Mouse (Mus musculus) MEL (cell line): ENCODE data around the gene Magea2.
"Not testable (repeated sequence)": the region's sequence is repeated elsewhere in the genome, so short reads cannot be mapped to it uniquely, and the experiment has no call there.

Source experiments
- CHD2 ChIP-seq: IDR thresholded peaks from 2 replicates; pipeline ENCODE4 v1.6.1; 2011; ENCODE audit warnings: low read length, improper control_type of control experiment
- CTCF ChIP-seq, 3 experiments: IDR thresholded peaks in 2 of 3; conservative IDR thresholded peaks in 1 of 3; 2 replicates each; pipeline ENCODE4 v1.5.1; 2011 to 2012; ENCODE audit warnings: low read length in 3 of 3, low read depth in 2 of 3, mild to moderate bottlenecking in 2 of 3, improper control_type of control experiment in 1 of 3, inconsistent platforms in 1 of 3, mixed read lengths in 1 of 3, moderate library complexity in 1 of 3; ENCODE audit not compliant: control insufficient read depth in 1 of 3, insufficient read depth in 1 of 3, poor library complexity in 1 of 3, severe bottlenecking in 1 of 3
- ELF1 ChIP-seq: IDR thresholded peaks from 2 replicates; pipeline ENCODE4 v1.6.1; 2014; ENCODE audit warnings: low read depth, mild to moderate bottlenecking, inconsistent platforms, low read length, improper control_type of control experiment, moderate library complexity
- NELFE ChIP-seq: IDR thresholded peaks from 2 replicates; pipeline ENCODE4 v1.6.1; 2011; ENCODE audit warnings: low read depth, low read length, improper control_type of control experiment
- POLR2A ChIP-seq, 2 experiments: IDR thresholded peaks; 2 replicates each; pipeline ENCODE4 v1.6.1; 2011 to 2012; ENCODE audit warnings: low read length in 2 of 2, mild to moderate bottlenecking in 2 of 2, control low read depth in 1 of 2, improper control_type of control experiment in 1 of 2, low read depth in 1 of 2, moderate library complexity in 1 of 2; ENCODE audit not compliant: control insufficient read depth in 1 of 2, insufficient read depth in 1 of 2, poor library complexity in 1 of 2
- USF1 ChIP-seq: IDR thresholded peaks from 2 replicates; pipeline ENCODE4 v1.6.1; 2014; ENCODE audit warnings: low read depth, mild to moderate bottlenecking, inconsistent platforms, low read length, improper control_type of control experiment, moderate library complexity
- ZC3H11A ChIP-seq: IDR thresholded peaks from 2 replicates; pipeline ENCODE4 v1.6.1; 2012; ENCODE audit warnings: low read depth, mild to moderate bottlenecking, inconsistent platforms, low read length, improper control_type of control experiment

DNA sequence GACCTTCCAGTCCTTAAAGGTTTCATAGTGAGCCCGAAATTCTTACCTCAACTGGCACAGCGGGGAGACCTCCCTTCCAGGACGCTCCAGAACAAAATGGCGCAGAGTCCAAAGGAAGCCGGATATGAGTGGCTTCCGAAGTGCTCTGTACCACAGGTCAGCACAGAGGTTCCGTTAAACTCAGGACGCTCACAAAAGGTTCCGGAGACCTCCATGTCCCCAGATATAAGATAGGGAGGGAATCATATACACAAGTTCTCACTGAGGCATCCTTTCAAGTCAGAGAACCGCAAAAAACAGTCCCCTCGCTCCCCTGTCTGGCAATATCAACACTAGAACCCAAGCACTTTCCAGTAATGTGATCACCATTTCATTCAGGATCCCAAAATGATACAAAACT lies 97.7 kb downstream of the Magea2 start, which contains the start of gene Magea8:
- TF ChIP-seq NELFE; CTCF (IDR thresholded peaks at IDR 0.05 in 2 of 3, conservative IDR thresholded peaks at IDR 0.05 in 1 of 3; ENCODE audit: control insufficient read depth in 1 of 3, insufficient read depth in 1 of 3, low read depth in 2 of 3, low read length in 3 of 3, poor library complexity in 1 of 3, severe bottlenecking in 1 of 3); USF1; ELF1; POLR2A (IDR thresholded peaks at IDR 0.05; ENCODE audit: control insufficient read depth in 1 of 2, insufficient read depth in 1 of 2, low read depth in 1 of 2, low read length in 2 of 2, poor library complexity in 1 of 2); CHD2; ZC3H11A: not testable (repeated sequence)
